Mouse (Mus musculus): ENCODE measurements around the gene Gm37240. TPM values are rescaled to one million over a fixed set of nuclear protein-coding genes. Genes with fewer than 3 reads are reported as not detected.

The Gm37240 gene
- total and polyA plus RNA-seq, 2 experiments from 2014 or later = 0.43 to 1.9 TPM

GRCm38 (mm10) chr3:84480006-84480897 lies 1407.1 kb downstream of the Gm37240 start, which contains the start of gene Fhdc1:
Fhdc1 (minus strand) TSS chr3:84480429.
- Histone ChIP-seq H3K27ac (ENCODE audit: low read depth, low read length) (peak within 1 kb of the TSS; percentile 51; the same call in 1 of the 2 replicates), H3K9me3 (ENCODE audit: low read length) (no peaks in the 10 kb centered on the region), H3K4me3 (ENCODE audit: low read depth, low read length) (peak within 1 kb of the TSS; percentile 71), H3K36me3 (ENCODE audit: insufficient read depth, low read length) (no peaks in the 10 kb centered on the region), H3K9ac (replicated peaks; ENCODE audit: low read length, poor library complexity, severe bottlenecking) (peak within 1 kb of the TSS; percentile 59), H3K27me3 (ENCODE audit: insufficient read depth, low read length) (0 out of 2 replicates have a peak, but pooled peaks cover 9% of the 10 kb centered on the region), H3K4me2 (ENCODE audit: low read depth, low read length, poor library complexity, severe bottlenecking) (peak within 1 kb of the TSS; percentile 94), H3K4me1 (ENCODE audit: insufficient read depth, low read length) (peaks cover 12% of the 10 kb centered on the region; the same call in 1 of the 2 replicates)
- TF ChIP-seq CTCF (IDR thresholded peaks at IDR 0.05) = peak; percentile 14; the same call in 1 of the 2 replicates
- DNase-seq (ENCODE audit: low spot score) (peak; percentile 35), ATAC-seq (ENCODE audit: low FRiP score) (peak; percentile 72)
- under 1% methylated on average over 79 of the region's 82 CpGs for WGBS

GRCm38 (mm10) chr3:84479293-84480005 lies 1407.9 kb downstream of the Gm37240 start:
- peak overlapping the region; percentile 59 for H3K9ac ChIP-seq (replicated peaks; ENCODE audit: low read length, poor library complexity, severe bottlenecking)
- H3K9me3 ChIP-seq (ENCODE audit: low read length) = no peaks in the 10 kb centered on the region
- H3K27ac ChIP-seq (ENCODE audit: low read depth, low read length) = no peak overlapping the region
- under 1% methylated on average over 61 of the region's 61 CpGs for WGBS
- 0 out of 2 replicates have a peak, but pooled peaks have one; percentile 1 for TF ChIP-seq CTCF (IDR thresholded peaks at IDR 0.05)
- ATAC-seq (ENCODE audit: low FRiP score) (peak; percentile 63), DNase-seq (ENCODE audit: low spot score) (peak; percentile 15)
- 0 out of 2 replicates have a peak, but pooled peaks cover 9% of the 10 kb centered on the region for H3K27me3 ChIP-seq (ENCODE audit: insufficient read depth, low read length)
- peak overlapping the region; percentile 94 for H3K4me2 ChIP-seq (ENCODE audit: low read depth, low read length, poor library complexity, severe bottlenecking)
- H3K4me1 ChIP-seq (ENCODE audit: insufficient read depth, low read length) = peaks cover 12% of the 10 kb centered on the region; the same call in 1 of the 2 replicates
- H3K4me3 ChIP-seq (ENCODE audit: low read depth, low read length) = peak overlapping the region; percentile 71
- no peaks in the 10 kb centered on the region for H3K36me3 ChIP-seq (ENCODE audit: insufficient read depth, low read length)

- H3K9me3 ChIP-seq (ENCODE audit: low read length) = no peaks in the 10 kb centered on the region
- H3K4me2 ChIP-seq (ENCODE audit: low read depth, low read length, poor library complexity, severe bottlenecking) = peak overlapping the region; percentile 94
- H3K4me3 ChIP-seq (ENCODE audit: low read depth, low read length) = peak overlapping the region; percentile 71
- no peak for TF ChIP-seq CTCF (IDR thresholded peaks at IDR 0.05)
- peaks cover 12% of the 10 kb centered on the region; the same call in 1 of the 2 replicates for H3K4me1 ChIP-seq (ENCODE audit: insufficient read depth, low read length)
- ATAC-seq (ENCODE audit: low FRiP score) (no peak), DNase-seq (ENCODE audit: low spot score) (no peak)
- 0 out of 2 replicates have a peak, but pooled peaks cover 9% of the 10 kb centered on the region for H3K27me3 ChIP-seq (ENCODE audit: insufficient read depth, low read length)
- no peak overlapping the region for H3K27ac ChIP-seq (ENCODE audit: low read depth, low read length)
- H3K9ac ChIP-seq (replicated peaks; ENCODE audit: low read length, poor library complexity, severe bottlenecking) = peak overlapping the region; percentile 59; the same call in 1 of the 2 replicates
- no peaks in the 10 kb centered on the region for H3K36me3 ChIP-seq (ENCODE audit: insufficient read depth, low read length)
- WGBS = 11% methylated on average over 12 of the region's 12 CpGs
These were observed 1408.4 kb downstream of the Gm37240 start for GRCm38 (mm10) chr3:84478896-84479292.

- ATAC-seq (ENCODE audit: low FRiP score) = no peak
- DNase-seq (ENCODE audit: low spot score) = no peak
- no peaks in the 10 kb centered on the region for H3K36me3 ChIP-seq (ENCODE audit: insufficient read depth, low read length)
- H3K27ac ChIP-seq (ENCODE audit: low read depth, low read length) = no peak overlapping the region
- no peak overlapping the region for H3K9ac ChIP-seq (replicated peaks; ENCODE audit: low read length, poor library complexity, severe bottlenecking)
- H3K4me3 ChIP-seq (ENCODE audit: low read depth, low read length) = peak overlapping the region; percentile 3; the same call in 1 of the 2 replicates
- H3K27me3 ChIP-seq (ENCODE audit: insufficient read depth, low read length) = 0 out of 2 replicates have a peak, but pooled peaks cover 9% of the 10 kb centered on the region
- peaks cover 12% of the 10 kb centered on the region; the same call in 1 of the 2 replicates for H3K4me1 ChIP-seq (ENCODE audit: insufficient read depth, low read length)
- 12% methylated on average over 7 of the region's 7 CpGs for WGBS
- peak overlapping the region; percentile 94 for H3K4me2 ChIP-seq (ENCODE audit: low read depth, low read length, poor library complexity, severe bottlenecking)
- TF ChIP-seq CTCF (IDR thresholded peaks at IDR 0.05) = no peak
- no peaks in the 10 kb centered on the region for H3K9me3 ChIP-seq (ENCODE audit: low read length)
These were observed 1409.1 kb downstream of the Gm37240 start for GRCm38 (mm10) chr3:84478195-84478594.

- Histone ChIP-seq H3K36me3 (ENCODE audit: insufficient read depth, low read length) (no peaks in the 10 kb centered on the region), H3K27ac (ENCODE audit: low read depth, low read length) (no peak overlapping the region), H3K4me3 (ENCODE audit: low read depth, low read length) (no peak overlapping the region), H3K4me1 (ENCODE audit: insufficient read depth, low read length) (peaks cover 17% of the 10 kb centered on the region; the same call in 1 of the 2 replicates), H3K4me2 (ENCODE audit: low read depth, low read length, poor library complexity, severe bottlenecking) (no peak overlapping the region), H3K9ac (replicated peaks; ENCODE audit: low read length, poor library complexity, severe bottlenecking) (no peak overlapping the region), H3K27me3 (ENCODE audit: insufficient read depth, low read length) (0 out of 2 replicates have a peak, but pooled peaks cover 9% of the 10 kb centered on the region), H3K9me3 (ENCODE audit: low read length) (no peaks in the 10 kb centered on the region)
- DNase-seq (ENCODE audit: low spot score) = no peak
- WGBS = 96% methylated on average over 1 of the region's 1 CpGs
- no peak for TF ChIP-seq CTCF (IDR thresholded peaks at IDR 0.05)
- no peak for ATAC-seq (ENCODE audit: low FRiP score)
These were observed 1409.8 kb downstream of the Gm37240 start for GRCm38 (mm10) chr3:84477498-84477897.

Data from midbrain, postnatal 0 days (tissue).